Mouse (Mus musculus) CH12.LX (cell line): ENCODE data around the gene Polr2a. TPM values are rescaled to one million over a fixed set of nuclear protein-coding genes. Genes with fewer than 3 reads are reported as not detected.

ENCODE experiments used
- DNase-seq: peaks from one replicate; pipeline ENCODE4 v3.0.0-alpha.2; 2013; ENCODE audit errors: extremely low read depth
- H3K27ac ChIP-seq: 2 replicates; pipeline ENCODE4 v1.5.1; 2012; ENCODE audit warnings: low read depth, mild to moderate bottlenecking, control low read depth, moderate library complexity; ENCODE audit not compliant: insufficient read depth
- H3K27me3 ChIP-seq: replicated peaks from 2 replicates; pipeline ENCODE3; 2012; ENCODE audit warnings: inconsistent platforms
- H3K36me3 ChIP-seq, 2 experiments: replicated peaks in 1 of 2; 2 replicates each; pipeline versions ENCODE3 to v1.6.1; 2012; ENCODE audit warnings: inconsistent platforms in 1 of 2, low read length in 1 of 2, mild to moderate bottlenecking in 1 of 2, mixed read lengths in 1 of 2, moderate library complexity in 1 of 2; ENCODE audit not compliant: control insufficient read depth in 1 of 2, insufficient read depth in 1 of 2
- H3K4me1 ChIP-seq, 2 experiments: 2 replicates each; pipeline ENCODE4 v1.6.1; 2012; ENCODE audit warnings: inconsistent platforms in 1 of 2, moderate library complexity in 1 of 2; ENCODE audit not compliant: insufficient read depth in 2 of 2, control insufficient read depth in 1 of 2
- H3K4me2 ChIP-seq: 2 replicates; pipeline ENCODE4 v1.6.1; 2012; ENCODE audit warnings: low read depth, mild to moderate bottlenecking, control low read depth; ENCODE audit not compliant: poor library complexity, insufficient read depth, severe bottlenecking
- H3K4me3 ChIP-seq, 3 experiments: fragments of 150-350 bp in 1 of 3; sonication (generic) in 1 of 3; replicated peaks in 1 of 3; 2 replicates each; pipeline versions ENCODE3 to v1.5.1; 2011 to 2012; ENCODE audit warnings: low read depth in 2 of 3, low read length in 2 of 3, mild to moderate bottlenecking in 2 of 3, moderate library complexity in 2 of 3, control low read depth in 1 of 3, improper control_type of control experiment in 1 of 3, inconsistent platforms in 1 of 3, mixed read lengths in 1 of 3; ENCODE audit not compliant: poor library complexity in 1 of 3
- H3K79me2 ChIP-seq: replicated peaks from 2 replicates; pipeline ENCODE4 v1.6.1; 2012; ENCODE audit warnings: mild to moderate bottlenecking, moderate library complexity; ENCODE audit not compliant: control insufficient read depth, poor library complexity, insufficient read depth, severe bottlenecking; ENCODE audit errors: extremely low read depth
- H3K9ac ChIP-seq: 2 replicates; pipeline ENCODE4 v1.6.1; 2012; ENCODE audit warnings: low read depth, mild to moderate bottlenecking, control low read depth, moderate library complexity; ENCODE audit not compliant: insufficient read depth
- H3K9me3 ChIP-seq: replicated peaks from 2 replicates; pipeline ENCODE3; 2012; ENCODE audit warnings: low read length, inconsistent platforms, mixed read lengths
- BHLHE40 ChIP-seq: IDR thresholded peaks from 2 replicates; pipeline ENCODE4 v1.6.1; 2011; ENCODE audit warnings: mild to moderate bottlenecking, low read depth, low read length, improper control_type of control experiment
- ETS1 ChIP-seq: conservative IDR thresholded peaks from 2 replicates; pipeline ENCODE4 v1.6.1; 2012; ENCODE audit warnings: low read depth, mild to moderate bottlenecking, inconsistent platforms, low read length, improper control_type of control experiment, moderate library complexity
- HCFC1 ChIP-seq: IDR thresholded peaks from 2 replicates; pipeline ENCODE4 v1.6.1; 2012; ENCODE audit warnings: low read depth, mild to moderate bottlenecking, inconsistent platforms, low read length, improper control_type of control experiment
- JUND ChIP-seq: conservative IDR thresholded peaks from 2 replicates; pipeline ENCODE4 v1.6.1; 2011; ENCODE audit warnings: low read depth, low read length, improper control_type of control experiment
- MAFK ChIP-seq: IDR thresholded peaks from 2 replicates; pipeline ENCODE4 v1.6.1; 2011; ENCODE audit warnings: low read length, improper control_type of control experiment; ENCODE audit not compliant: insufficient replicate concordance
- MAX ChIP-seq: IDR thresholded peaks from 2 replicates; pipeline ENCODE4 v1.6.1; 2011; ENCODE audit warnings: low read length, improper control_type of control experiment
- MAZ ChIP-seq: IDR thresholded peaks from 2 replicates; pipeline ENCODE4 v1.6.1; 2012; ENCODE audit warnings: low read depth, mild to moderate bottlenecking, inconsistent platforms, low read length, improper control_type of control experiment, moderate library complexity
- MEF2A ChIP-seq: IDR thresholded peaks from 2 replicates; pipeline ENCODE4 v1.6.1; 2014; ENCODE audit warnings: low read depth, mild to moderate bottlenecking, inconsistent platforms, low read length, improper control_type of control experiment, borderline replicate concordance
- POLR2A ChIP-seq: IDR thresholded peaks from 2 replicates; pipeline ENCODE4 v1.6.1; 2011; ENCODE audit warnings: low read depth, mild to moderate bottlenecking, improper control_type of control experiment, low read length
- RAD21 ChIP-seq: IDR thresholded peaks from 2 replicates; pipeline ENCODE4 v1.6.1; 2011; ENCODE audit warnings: low read depth, mild to moderate bottlenecking, low read length, improper control_type of control experiment, moderate library complexity
- TBP ChIP-seq: conservative IDR thresholded peaks from 2 replicates; pipeline ENCODE4 v1.6.1; 2011; ENCODE audit warnings: low read depth, low read length, improper control_type of control experiment
- TCF12 ChIP-seq: IDR thresholded peaks from 2 replicates; pipeline ENCODE4 v1.6.1; 2014; ENCODE audit warnings: low read depth, mild to moderate bottlenecking, inconsistent platforms, low read length, improper control_type of control experiment
- USF1 ChIP-seq: IDR thresholded peaks from 2 replicates; pipeline ENCODE4 v1.6.1; 2014; ENCODE audit warnings: low read depth, mild to moderate bottlenecking, inconsistent platforms, low read length, improper control_type of control experiment
- USF2 ChIP-seq: conservative IDR thresholded peaks from 2 replicates; pipeline ENCODE4 v1.6.1; 2011; ENCODE audit warnings: low read depth, low read length, improper control_type of control experiment
- ZC3H11A ChIP-seq: IDR thresholded peaks from 2 replicates; pipeline ENCODE4 v1.6.1; 2012; ENCODE audit warnings: low read depth, mild to moderate bottlenecking, inconsistent platforms, low read length, improper control_type of control experiment
- ZNF384 ChIP-seq: IDR thresholded peaks from 2 replicates; pipeline ENCODE4 v1.6.1; 2012; ENCODE audit warnings: low read depth, low read length, improper control_type of control experiment, inconsistent platforms
- dilution Hi-C: fragments of 300-500 bp; cut with MboI; formaldehyde crosslinking; loops from 2 replicates; pipeline ENCODE4 v1.14.3; 2020; ENCODE audit warnings: low sequenced_read_pairs; ENCODE audit not compliant: extremely low pct_unique_long_range_greater_than_20kb, extremely low pct_ligation_motif_present
- in situ Hi-C: fragments of 300-500 bp; cut with MboI; formaldehyde crosslinking; loops from 3 replicates; pipeline ENCODE4 v1.14.3; 2019; ENCODE audit warnings: low sequenced_read_pairs, low pct_ligation_motif_present, low pct_unique_long_range_greater_than_20kb, mixed read lengths
- polyA plus RNA-seq: library from polyadenylated mRNA; unstranded; fragments of >175 nt; gene quantifications from 2 replicates; pipeline ENCODE4 v1.2.1, GENCODE M21; 2012; ENCODE audit warnings: low read depth; ENCODE audit not compliant: insufficient read length
- total RNA-seq, 2 experiments: library from RNA; depleted of rRNA; stranded (reverse); fragments of 300-350 nt in 1 of 2; fragments of >200 nt in 1 of 2; gene quantifications; 2 replicates each; pipeline ENCODE4 v1.2.3; 2012 to 2014

Polr2a gene
- total and polyA plus RNA-seq, 3 experiments, result 14.8 to 162 (median 45.0) TPM

DNA sequence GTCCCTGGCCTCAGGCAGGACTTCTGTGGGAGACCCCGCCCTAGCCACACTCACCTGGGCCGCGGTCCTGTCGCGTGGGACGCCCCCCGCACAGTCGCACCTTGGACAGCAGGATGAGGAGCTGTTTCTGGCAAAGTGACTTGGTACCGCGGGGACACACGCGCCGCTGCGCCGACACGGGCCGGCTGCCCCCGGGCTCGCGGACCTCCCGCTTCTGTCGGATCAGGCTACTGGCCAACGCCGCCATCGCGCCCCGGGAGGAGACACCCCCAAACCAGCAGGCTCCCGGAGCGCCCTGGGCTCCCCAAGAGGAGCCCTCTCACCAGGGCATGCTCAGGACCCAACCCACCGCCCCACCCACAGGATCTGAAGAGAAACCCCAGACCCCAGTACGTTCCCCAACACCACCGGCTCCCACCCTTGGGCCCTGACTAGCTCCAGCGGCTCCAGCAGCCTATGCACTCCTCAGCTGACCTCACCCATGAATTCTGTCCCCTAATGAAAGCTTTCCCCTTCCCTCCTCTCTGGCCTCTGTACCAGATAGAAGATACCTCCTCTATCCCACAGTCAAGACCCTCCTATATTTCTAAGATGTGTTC is 43.0 kb upstream of the Polr2a start, which contains the start of gene Fgf11 (continued):
- no peak for TF ChIP-seq BHLHE40
- no peak for TF ChIP-seq TBP

GRCm38 (mm10) chr11:69800392-69801197 is 42.2 kb upstream of the Polr2a start:
- DNase-seq, result peak; percentile 45
- no peaks in the 10 kb centered on the region for H3K36me3 ChIP-seq
- in situ Hi-C loops, result loop anchor here (5.0 kb wide), 1 partner anchor 77 kb away; the partner anchor contains the start of gene Tmem95
- peak overlapping the region; percentile 41 to 64 (median 49) for H3K4me3 ChIP-seq
- H3K9ac ChIP-seq, result no peak overlapping the region
- dilution Hi-C loops, result no loop called here
- H3K79me2 ChIP-seq, result no peaks in the 10 kb centered on the region
- peaks cover 12 to 64% of the 10 kb centered on the region in 2 experiments for H3K4me1 ChIP-seq
- H3K27me3 ChIP-seq, result peaks cover 43% of the 10 kb centered on the region
- H3K4me2 ChIP-seq, result no peak overlapping the region
- no peak for TF ChIP-seq ZC3H11A
- TF ChIP-seq POLR2A, result no peak; the same call in 1 of the 2 replicates
- no peak for TF ChIP-seq JUND
- TF ChIP-seq MEF2A, result no peak
- TF ChIP-seq ZNF384, result no peak
- TF ChIP-seq USF1, result peak; percentile 44
- TF ChIP-seq TCF12, result 0 out of 2 replicates have a peak, but pooled peaks have one; percentile 3
- TF ChIP-seq MAX, result peak; percentile 20; the same call in 1 of the 2 replicates
- TF ChIP-seq RAD21, result no peak
- no peak for TF ChIP-seq HCFC1
- H3K9me3 ChIP-seq, result peaks cover 19% of the 10 kb centered on the region
- peak overlapping the region; percentile 8; the same call in 1 of the 2 replicates for H3K27ac ChIP-seq

DNA sequence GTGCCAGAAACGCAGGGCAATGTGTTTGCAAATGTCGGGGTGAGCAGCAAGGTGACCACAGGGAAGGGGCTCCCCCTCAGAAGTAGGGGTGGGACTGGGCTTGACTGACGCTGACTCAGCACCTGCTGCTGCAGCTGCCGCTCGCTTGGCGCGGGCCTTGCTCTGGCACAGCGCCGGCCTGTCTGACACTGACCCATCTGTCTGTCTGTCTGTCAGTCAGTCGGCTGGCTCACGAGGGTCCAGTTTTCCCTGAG is 41.6 kb upstream of the Polr2a start:
- H3K9ac ChIP-seq, result no peak overlapping the region
- H3K4me3 ChIP-seq, result peak overlapping the region; percentile 41 to 64 (median 49)
- H3K27ac ChIP-seq, result peak overlapping the region; percentile 8; the same call in 1 of the 2 replicates
- DNase-seq, result peak; percentile 78
- peaks cover 19% of the 10 kb centered on the region for H3K9me3 ChIP-seq
- no peaks in the 10 kb centered on the region for H3K36me3 ChIP-seq
- H3K4me2 ChIP-seq, result no peak overlapping the region
- peaks cover 41% of the 10 kb centered on the region for H3K27me3 ChIP-seq
- peaks cover 12 to 65% of the 10 kb centered on the region in 2 experiments for H3K4me1 ChIP-seq
- no peaks in the 10 kb centered on the region for H3K79me2 ChIP-seq
- dilution Hi-C loops (no loop called here), in situ Hi-C loops (loop anchor here (5.0 kb wide), 1 partner anchor 77 kb away; the partner anchor contains the start of gene Tmem95)
- TF ChIP-seq TBP, result no peak
- TF ChIP-seq USF2, result no peak
- TF ChIP-seq MAFK, result peak; percentile 93
- peak; percentile 40 for TF ChIP-seq ETS1
- TF ChIP-seq MAX, result peak; percentile 42; the same call in 1 of the 2 replicates
- TF ChIP-seq TCF12, result peak; percentile 51; the same call in 1 of the 2 replicates
- TF ChIP-seq BHLHE40, result peak; percentile 44; the same call in 1 of the 2 replicates
- no peak for TF ChIP-seq MAZ
- TF ChIP-seq, all 38 proteins: peak for 5
